Mouse (Mus musculus) heart, postnatal 36 days (tissue): ENCODE data around the gene A930033H14Rik. TPM values are rescaled to one million over a fixed set of nuclear protein-coding genes. Genes with fewer than 3 reads are reported as not detected.

Experiments used
- DNase-seq, 2 experiments: peaks; one replicate each; pipeline ENCODE4 v3.0.0; 2021 to 2022
- intact Hi-C: fragments of 180-260 bp; cut with DNase I; formaldehyde crosslinking; loops from one replicate; pipeline ENCODE4 v1.15.1; 2025
- total RNA-seq, 2 experiments: library from RNA; stranded (reverse); gene quantifications; 2 replicates each; pipeline ENCODE4 v1.2.3; 2021

A930033H14Rik gene
- total RNA-seq, 2 experiments from 2014 or later: 1.1 to 3.2 TPM

GRCm38 (mm10) chr10:69238311-69238710, 25.4 kb upstream of the A930033H14Rik start:
- intact Hi-C loops: no loop called here
- no peak for DNase-seq

- intact Hi-C loops: no loop called here
- DNase-seq: no peak
Observed at GRCm38 (mm10) chr10:69237781-69238180, 24.9 kb upstream of the A930033H14Rik start.

GRCm38 (mm10) chr10:69237185-69237584, 24.3 kb upstream of the A930033H14Rik start:
- intact Hi-C loops: no loop called here
- no peak for DNase-seq

GRCm38 (mm10) chr10:69225951-69226350, 13.1 kb upstream of the A930033H14Rik start:
- intact Hi-C loops: no loop called here

GRCm38 (mm10) chr10:69225471-69225870, 12.6 kb upstream of the A930033H14Rik start:
- intact Hi-C loops: no loop called here

More at GRCm38 (mm10) chr10:69225951-69226350, 13.1 kb upstream of the A930033H14Rik start:
- DNase-seq: no peak

GRCm38 (mm10) chr10:69224276-69224675, 11.4 kb upstream of the A930033H14Rik start:
- intact Hi-C loops: no loop called here
- DNase-seq: no peak

More at GRCm38 (mm10) chr10:69225471-69225870, 12.6 kb upstream of the A930033H14Rik start:
- DNase-seq: no peak

GRCm38 (mm10) chr10:69223232-69223631, 10.3 kb upstream of the A930033H14Rik start:
- no peak for DNase-seq
- intact Hi-C loops: no loop called here

GRCm38 (mm10) chr10:69221955-69222354, 9.1 kb upstream of the A930033H14Rik start:
- no peak for DNase-seq
- intact Hi-C loops: no loop called here

- intact Hi-C loops: no loop called here
- no peak for DNase-seq
Observed at GRCm38 (mm10) chr10:69221148-69221547, 8.2 kb upstream of the A930033H14Rik start.

GRCm38 (mm10) chr10:69220296-69220695, 7.4 kb upstream of the A930033H14Rik start:
- intact Hi-C loops: no loop called here
- DNase-seq: peak; percentile 54 to 65

- DNase-seq: peak in 1 of 2 experiments; percentile 56
- intact Hi-C loops: no loop called here
Observed at GRCm38 (mm10) chr10:69219289-69219626, 6.4 kb upstream of the A930033H14Rik start.

GRCm38 (mm10) chr10:69218458-69219288, 5.8 kb upstream of the A930033H14Rik start:
- peak; percentile 69 to 75 for DNase-seq
- intact Hi-C loops: no loop called here

- no peak for DNase-seq
- intact Hi-C loops: no loop called here
Observed at GRCm38 (mm10) chr10:69217127-69217690, 4.3 kb upstream of the A930033H14Rik start.

- intact Hi-C loops: loop anchor here (2.0 kb wide), 1 partner anchor 45 kb away; no protein-coding TSS in a partner anchor
- peak in 1 of 2 experiments; percentile 61 for DNase-seq
Observed at GRCm38 (mm10) chr10:69213986-69214385, 1.1 kb upstream of the A930033H14Rik start.

- DNase-seq: peak in 1 of 2 experiments; percentile 50
- intact Hi-C loops: loop anchor here (2.0 kb wide), 1 partner anchor 45 kb away; no protein-coding TSS in a partner anchor
Observed at GRCm38 (mm10) chr10:69213451-69213877, 566 bp upstream of the A930033H14Rik start.

GRCm38 (mm10) chr10:69211976-69212375, 922 bp downstream of the A930033H14Rik start:
- intact Hi-C loops: loop anchor here (1.0 to 2.0 kb wide), 2 partner anchors 47 to 94 kb away; no protein-coding TSS in a partner anchor
- peak; percentile 50 to 70 for DNase-seq

GRCm38 (mm10) chr10:69211560-69211959, 1.3 kb downstream of the A930033H14Rik start:
- intact Hi-C loops: no loop called here
- peak; percentile 47 to 60 for DNase-seq

- intact Hi-C loops: no loop called here
- DNase-seq: no peak
Observed at GRCm38 (mm10) chr10:69210659-69211058, 2.2 kb downstream of the A930033H14Rik start.

GRCm38 (mm10) chr10:69210006-69210405, 2.9 kb downstream of the A930033H14Rik start:
- no peak for DNase-seq
- intact Hi-C loops: no loop called here

- DNase-seq: no peak
- intact Hi-C loops: no loop called here
Observed at GRCm38 (mm10) chr10:69208705-69209104, 4.2 kb downstream of the A930033H14Rik start.

- DNase-seq: peak in 1 of 2 experiments; percentile 56
- intact Hi-C loops: no loop called here
Observed at GRCm38 (mm10) chr10:69207981-69208630, 4.8 kb downstream of the A930033H14Rik start.
